Mouse (Mus musculus) heart, adult 8-10 months (tissue): ENCODE data around the gene Epb41. TPM values are rescaled to one million over a fixed set of nuclear protein-coding genes. Genes with fewer than 3 reads are reported as not detected.

Experiments used
- DNase-seq: peaks from one replicate; pipeline ENCODE4 v3.0.0; 2022; ENCODE audit warnings: low spot score
- total RNA-seq, 4 experiments: library from RNA; stranded (reverse); gene quantifications; 2 replicates each; pipeline ENCODE4 v1.2.4; 2022

The Epb41 gene
- 100 to 1,000 TPM; 117 to 139 (median 131) TPM for total RNA-seq

DNA sequence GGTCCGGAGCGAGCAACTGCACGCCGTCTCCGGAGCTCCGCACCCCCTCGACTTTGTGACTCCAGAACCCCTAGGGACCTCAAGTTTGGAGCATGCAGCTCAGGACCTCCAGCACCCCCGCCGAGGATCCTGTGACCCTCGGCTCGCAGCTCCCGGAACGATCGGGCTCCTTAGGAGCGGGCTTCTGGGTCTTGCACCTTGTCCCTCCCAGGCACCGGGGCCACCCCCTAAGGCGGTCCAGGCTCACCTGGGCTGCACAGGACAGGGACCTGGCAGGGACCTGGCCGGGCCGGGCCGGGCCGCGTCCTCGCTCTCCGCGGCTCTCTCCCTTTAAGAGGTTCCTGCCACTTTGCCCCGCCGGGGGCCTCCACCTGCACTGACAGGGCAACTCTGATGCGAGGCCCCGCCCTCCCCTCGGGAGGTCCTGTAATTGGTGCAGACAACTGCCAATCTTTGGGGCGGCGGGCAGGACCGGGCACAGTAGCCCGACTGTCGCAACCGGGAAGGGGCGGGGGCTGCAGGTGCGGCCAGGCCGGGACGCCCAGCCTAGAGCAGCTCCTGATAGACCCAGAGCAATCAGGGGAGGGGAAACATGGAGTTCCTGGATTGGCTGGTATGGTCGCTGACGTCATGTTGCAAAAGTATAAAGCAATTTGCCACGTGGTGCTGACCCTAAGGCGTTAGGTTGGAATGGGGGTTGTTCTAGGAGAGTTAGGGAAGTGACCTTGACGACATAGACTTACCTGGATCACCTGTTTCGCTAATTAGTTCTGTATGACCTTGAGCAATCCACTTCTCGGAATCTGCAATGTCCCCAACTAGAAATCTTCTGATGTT, at the start of gene Epb41:
Epb41 (minus strand) TSS at position 389 of the 837 bp plus-strand sequence.
- DNase-seq, result peak; percentile 98

DNA sequence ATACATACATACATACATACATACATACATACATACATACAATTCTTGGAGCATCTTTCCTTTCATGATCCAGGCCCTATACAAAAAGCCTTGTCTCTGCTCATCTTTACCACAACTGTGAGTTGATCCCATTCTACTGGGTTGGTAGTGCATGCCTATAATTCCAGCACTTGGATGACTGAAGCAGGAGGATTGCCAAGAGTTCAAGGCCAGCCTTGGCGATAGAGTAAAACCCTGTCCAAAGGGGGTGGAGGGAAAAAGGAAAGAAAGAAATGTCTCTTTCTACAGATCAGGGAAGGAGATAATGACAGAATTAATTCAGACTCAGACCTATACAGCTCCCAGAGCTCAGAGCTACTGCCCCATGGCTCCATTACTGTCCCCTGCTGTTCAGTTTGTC, 48.0 kb upstream of the Epb41 start:
- DNase-seq, result no peak

DNA sequence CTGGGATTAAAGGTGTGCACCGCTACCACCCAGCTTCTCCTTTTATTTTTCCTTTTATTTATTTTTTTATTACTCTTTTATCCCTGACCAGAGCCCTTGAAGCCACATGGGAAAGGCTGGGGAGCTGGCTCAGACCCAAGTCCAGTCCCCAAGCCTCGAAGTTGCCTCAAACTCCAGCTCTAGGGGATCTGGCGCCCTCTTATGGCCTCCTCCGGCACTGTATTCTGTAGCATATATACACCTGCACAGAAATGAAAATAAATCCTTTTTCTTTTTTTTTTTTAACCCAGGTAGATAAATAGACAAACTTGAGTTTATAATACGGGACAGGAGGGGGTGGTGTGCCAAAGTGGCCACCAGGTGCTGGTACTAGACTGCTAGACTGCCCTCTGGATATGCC, 46.6 kb upstream of the Epb41 start:
- no peak for DNase-seq

DNA sequence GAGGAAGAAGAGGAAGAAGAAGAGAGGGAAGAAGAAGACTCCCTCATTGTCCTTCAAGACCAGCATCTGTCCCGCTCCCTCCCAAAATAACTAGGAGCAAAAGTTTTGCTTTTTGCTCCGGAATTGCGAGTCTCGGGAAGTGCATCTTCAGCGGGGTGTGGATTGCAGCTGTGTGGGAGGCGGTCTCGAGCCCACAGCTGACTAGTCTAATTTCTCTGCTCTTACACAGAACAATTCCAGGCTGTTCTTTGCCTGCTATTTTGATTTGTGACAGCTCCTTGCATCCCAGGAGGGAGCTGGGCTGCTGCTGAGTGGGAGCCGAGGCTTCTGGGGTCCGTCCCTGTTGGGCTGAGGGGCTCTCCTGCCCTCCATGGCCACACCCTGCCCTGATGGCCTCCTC, 44.4 kb upstream of the Epb41 start:
- DNase-seq, result no peak

DNA sequence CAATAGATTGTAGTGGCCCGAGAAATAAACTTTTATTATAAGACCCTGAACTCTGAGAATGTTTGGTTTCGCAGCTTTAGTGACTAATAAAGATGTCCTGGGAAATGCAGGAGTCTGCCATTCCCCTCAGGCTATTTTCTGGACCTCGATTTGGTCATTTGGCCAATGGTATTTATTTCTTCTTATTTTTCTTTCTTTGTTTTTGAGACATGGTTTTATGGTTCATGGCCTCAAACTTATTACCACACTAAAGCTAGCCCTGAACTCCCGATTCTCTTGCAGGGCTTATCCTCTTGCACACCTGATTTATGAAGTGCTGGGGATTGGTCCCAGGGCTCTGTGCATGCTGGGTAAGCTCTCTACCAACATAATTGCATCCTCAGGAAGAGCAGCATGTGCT, 41.2 kb upstream of the Epb41 start:
- no peak for DNase-seq

DNA sequence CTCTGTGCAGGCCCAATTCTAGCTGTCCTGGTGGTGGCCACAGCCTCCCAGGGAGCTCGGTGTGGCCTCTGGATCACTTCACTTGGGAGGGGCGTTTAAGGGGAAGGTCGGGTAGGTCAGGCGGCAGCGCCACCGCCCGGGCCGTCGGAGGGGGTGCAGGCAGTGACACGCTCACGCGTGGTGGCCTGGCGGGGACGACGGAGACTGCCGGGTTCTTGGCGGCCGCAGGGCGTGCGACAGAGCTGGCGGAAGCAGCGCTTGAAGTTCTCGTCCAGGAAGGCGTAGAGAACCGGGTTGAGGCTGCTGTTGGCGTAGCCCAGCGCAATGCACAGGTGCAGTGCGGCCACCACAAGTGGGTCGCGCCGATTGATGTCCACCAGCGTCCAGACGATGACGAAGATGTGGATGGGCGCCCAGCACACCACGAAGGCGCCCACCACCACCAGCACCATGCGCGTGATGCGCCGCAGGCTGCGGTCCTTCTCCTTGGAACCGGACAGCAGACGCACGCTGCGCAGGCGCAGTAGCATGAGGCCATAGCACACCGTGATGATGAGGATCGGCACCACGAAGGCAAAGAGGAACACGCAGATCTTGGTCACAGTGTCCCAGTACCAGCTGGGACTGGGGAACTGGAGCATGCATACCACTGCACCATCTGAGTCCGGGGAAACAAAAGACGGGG, 38.4 kb upstream of the Epb41 start:
- no peak for DNase-seq

DNA sequence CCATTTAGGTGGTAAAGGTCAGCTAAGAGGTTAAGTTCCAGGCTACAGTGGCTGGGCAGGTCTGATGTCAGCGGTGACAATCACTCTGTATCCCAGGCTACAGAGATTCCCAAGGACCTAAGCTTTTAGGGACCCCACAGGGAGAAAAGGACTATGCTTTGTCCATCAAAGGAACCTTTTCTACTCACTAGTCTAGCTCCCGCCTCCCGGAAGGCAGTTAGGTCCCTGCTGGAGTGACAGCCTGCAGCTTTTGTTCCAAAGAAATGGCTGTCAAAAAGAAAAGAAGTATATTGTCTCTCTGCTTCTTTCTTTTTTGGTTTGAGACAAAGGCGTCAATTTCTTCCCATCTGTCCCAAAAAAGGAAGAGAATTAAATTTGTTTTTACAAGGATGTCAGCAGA, 36.1 kb upstream of the Epb41 start:
- no peak for DNase-seq

DNA sequence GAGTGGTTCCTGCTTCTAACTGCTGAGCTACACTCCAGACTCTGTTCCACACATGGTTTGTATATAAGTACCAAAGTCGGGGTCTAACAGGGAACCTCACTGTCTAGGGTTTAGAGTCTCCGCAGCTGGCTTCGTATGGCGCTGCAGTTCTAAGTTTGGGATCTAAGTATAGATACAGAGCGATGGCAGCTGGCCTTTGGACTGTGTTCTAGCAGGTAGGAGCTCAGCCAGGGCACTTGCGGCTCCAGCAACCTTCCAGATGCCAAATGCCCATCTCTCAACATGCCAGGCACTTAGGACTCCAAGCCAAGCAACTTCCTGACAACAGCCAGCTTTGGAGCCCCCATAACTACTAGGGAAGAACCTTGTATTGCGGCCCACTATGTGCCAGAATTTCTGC, 33.1 kb upstream of the Epb41 start:
- peak; percentile 8 for DNase-seq

DNA sequence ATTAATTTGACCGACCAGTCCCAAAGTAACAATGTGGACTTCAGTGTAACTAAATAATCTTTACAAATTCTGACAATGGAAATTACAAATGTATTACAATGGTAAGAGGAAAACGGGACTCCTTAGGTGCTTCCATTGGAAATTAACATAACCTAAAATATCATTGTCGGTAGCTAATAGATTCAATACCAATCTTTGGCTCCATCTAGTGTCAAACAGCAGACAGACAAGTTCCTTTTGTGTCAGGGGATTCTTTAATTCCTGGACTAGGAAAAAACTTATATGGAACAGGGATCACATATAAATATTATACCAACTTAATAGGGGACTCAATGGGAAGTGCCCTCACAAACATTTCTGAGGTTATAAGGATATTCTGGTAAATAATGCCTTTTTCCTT, 26.0 kb upstream of the Epb41 start:
- DNase-seq, result no peak

DNA sequence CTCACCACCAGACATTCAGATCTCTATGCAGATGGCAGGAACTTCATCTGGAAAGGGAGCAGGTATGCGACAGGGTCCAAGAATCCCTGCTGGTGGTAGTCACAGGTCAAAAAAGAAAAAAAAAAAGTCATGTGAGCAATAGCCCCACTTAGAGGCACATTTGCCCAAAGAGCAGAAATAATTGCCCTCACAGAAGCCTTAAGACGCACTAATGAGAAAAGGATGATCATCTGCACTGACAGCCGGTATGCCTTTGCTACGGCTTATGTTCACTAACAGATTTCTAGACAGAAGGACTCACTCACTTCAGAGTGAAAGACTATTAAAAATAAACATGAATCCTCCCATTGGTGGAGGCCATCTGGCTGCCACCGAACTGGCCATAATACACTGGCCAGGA, 24.4 kb upstream of the Epb41 start:
- no peak for DNase-seq

DNA sequence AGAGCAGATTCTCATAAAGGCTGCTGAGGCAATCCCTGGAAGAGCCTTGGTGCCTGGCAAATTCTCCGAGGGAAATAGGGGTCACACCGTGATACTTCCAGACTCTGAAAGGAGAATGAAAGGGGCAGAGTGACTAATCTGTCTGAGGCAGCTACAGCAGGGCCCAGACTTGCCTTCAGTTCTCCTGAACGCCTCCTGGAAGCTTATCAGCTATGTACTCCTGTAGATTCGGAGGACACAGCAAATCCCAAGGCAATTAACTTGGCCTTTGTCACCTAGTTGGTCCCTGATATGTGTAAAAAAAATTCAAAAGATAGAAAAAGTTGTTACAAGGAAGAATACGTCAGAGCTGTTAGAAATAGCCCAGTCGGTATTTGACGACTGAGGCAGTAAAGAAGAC, 19.9 kb upstream of the Epb41 start:
- DNase-seq, result no peak

DNA sequence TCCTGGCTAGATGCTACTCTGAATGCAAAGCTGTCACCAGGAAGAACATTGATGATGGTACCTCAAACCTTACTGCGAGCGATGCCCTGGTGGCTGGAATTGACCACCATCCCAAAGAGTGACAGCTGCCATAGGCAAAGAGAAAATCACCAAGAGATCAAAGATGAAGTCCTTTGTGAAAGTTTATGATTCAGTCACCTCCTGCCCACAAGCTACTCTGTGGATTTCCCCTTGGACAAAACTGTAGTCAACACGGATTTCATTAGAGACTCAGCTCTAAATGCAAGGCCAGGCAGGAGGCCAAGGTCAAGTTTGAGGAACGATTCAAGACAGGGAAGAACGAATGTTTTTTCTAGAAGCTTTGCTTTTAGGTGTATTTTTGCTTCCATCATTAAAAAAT, 18.8 kb upstream of the Epb41 start:
- DNase-seq, result no peak

DNA sequence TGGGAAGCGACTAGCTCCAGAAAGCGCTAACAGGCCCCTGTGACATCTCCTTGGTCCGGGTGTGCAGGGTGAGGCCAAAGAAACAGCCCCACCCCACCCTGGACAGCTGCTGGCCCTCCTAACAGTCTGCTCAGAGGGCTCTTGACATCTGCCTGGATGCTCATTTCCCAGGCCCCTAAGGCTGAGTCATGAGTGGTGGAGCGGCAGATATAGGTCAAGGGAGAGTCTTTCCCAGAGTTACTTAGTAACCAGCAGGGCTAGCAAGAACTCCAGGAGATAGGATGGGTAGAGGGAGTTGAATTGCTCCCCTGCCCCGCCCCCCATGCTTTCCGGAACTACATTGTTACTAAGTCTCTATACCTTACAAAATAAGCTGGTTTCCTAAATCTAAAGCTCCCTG, 18.0 kb upstream of the Epb41 start:
- DNase-seq, result no peak

DNA sequence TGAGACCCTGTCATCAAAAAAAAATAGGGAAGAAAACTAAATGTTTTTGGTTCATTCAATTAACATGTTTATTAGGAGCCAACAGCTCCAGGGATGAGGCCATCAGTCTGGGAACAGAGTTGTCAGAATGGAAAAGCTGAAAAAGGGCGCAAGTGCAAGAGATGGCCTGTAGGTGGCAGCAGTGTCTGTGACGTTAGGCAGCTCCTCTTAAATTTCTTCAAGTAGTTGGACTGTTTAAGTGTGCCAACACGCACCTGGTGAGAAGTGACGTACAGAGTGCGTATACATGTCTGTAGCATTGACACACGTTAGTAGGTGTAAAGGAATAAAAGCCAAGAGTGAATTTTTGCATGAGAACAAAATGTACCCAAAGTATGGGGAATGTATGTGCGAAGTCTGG, 13.8 kb upstream of the Epb41 start:
- no peak for DNase-seq

DNA sequence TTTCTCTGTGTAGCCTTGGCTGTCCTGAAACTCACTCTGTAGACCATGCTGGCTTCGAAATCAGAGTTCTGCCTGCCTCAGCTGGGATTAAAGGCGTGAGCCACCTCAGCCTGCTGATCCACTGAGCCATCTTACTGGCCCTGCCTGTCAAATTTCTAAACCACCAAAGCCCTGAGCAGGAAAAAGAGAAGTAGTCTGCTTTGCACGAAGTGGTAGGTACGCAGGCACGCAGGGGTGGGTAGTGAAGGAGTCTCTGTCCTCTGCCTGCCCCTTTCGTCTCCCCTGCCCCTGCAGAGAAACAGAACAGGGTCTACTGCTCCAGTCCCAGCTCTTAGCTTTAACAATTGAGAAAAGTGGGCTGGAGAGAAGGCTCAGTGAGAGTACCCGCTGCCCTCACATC, 10.0 kb upstream of the Epb41 start:
- DNase-seq, result no peak

DNA sequence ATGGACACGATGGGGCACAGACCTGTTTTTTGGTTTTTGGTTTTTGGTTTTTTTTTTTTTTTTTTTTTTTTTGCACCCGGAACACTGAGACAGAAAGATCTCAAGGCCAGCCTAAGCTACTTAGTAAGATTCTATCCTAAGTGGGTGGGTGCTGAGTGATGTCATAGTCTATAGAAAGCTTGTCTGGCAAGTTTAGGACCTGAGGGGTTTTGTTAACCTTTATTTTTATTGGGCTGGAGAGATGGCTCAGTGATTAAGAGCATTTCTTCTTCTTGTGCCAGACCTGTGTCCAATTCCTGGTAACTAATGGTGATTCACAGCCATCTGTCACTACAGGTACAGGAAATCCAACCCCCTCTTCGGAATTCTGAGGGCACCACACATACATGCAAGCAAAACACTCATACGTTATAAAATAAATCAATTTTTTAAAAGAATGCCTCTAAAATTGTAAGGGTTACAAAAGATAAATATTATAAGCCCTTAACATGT, 5.4 kb upstream of the Epb41 start:
- no peak for DNase-seq

DNA sequence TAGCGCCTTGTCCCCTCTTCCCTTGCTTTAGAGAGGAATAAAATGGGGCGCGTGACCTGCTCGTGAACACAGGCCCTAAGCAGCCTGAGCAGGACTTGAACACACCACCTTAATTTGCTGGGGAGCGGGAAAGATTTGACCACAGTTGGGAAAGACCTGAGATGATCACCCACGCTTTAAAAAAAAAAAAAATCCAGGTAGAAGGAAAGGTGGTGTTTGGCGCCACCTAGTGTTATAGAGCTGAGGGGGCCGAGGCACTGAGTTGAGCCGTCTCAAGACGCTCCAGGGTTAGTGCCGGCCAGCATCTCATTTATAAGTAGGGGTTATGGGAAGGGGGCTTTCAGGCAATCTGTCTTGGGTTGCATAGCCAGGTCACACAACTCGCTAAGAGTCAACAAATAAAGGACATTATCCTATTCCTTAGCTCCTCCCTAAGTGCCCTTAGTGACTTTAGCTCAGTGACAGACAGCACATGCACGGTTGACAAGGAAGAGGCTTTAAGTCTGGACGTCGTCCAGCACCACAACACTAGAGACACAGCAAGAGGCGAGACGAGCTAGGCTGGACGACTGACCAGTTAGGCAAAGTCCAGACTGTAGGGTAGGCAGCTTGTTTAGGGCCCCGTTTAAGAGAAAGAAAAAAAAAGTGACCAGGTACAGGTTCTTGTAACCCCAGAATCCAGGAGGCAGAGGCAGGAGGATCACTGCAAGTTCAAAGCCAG, 4.6 kb upstream of the Epb41 start:
- peak; percentile 79 for DNase-seq

DNA sequence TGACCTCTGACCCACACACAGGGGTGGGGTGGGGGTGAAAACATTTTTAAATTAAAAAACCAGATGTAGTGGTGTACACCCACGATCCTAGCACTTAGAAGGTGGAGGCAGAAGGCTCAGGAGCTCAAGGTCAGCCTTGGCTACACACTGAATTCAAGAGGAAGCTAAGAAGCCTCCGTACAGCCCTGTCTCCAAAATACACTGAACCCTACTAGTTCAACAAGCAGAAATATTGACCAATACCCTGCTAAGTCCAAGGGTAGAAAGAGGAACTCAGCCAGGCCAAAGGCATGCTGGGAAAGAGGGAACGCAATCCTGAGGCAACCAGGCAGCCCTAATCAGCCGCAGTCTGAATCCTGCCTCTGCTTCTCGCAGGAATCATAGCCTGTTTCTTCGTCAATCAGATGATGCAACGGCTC, 3.2 kb upstream of the Epb41 start:
- peak; percentile 54 for DNase-seq

DNA sequence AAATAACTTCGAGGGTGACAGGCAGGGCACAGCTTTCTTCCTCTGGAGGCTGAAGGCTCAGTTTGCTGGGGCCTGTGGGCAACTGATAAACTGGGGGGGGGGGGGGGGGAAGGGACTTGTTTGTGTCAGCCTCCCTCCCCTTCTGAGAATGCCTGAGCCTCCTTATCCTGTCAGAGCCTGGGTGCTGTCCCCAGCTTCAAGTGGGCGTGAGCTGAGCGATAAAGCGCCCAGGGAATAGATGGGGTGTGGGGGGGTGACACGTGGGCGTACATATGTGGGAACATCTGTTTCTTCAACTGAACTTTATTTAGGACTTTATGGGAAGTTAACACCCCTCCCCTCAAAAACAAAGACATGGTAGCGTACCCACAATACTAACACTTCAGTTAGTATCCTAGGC, 2.3 kb upstream of the Epb41 start:
- DNase-seq, result no peak

DNA sequence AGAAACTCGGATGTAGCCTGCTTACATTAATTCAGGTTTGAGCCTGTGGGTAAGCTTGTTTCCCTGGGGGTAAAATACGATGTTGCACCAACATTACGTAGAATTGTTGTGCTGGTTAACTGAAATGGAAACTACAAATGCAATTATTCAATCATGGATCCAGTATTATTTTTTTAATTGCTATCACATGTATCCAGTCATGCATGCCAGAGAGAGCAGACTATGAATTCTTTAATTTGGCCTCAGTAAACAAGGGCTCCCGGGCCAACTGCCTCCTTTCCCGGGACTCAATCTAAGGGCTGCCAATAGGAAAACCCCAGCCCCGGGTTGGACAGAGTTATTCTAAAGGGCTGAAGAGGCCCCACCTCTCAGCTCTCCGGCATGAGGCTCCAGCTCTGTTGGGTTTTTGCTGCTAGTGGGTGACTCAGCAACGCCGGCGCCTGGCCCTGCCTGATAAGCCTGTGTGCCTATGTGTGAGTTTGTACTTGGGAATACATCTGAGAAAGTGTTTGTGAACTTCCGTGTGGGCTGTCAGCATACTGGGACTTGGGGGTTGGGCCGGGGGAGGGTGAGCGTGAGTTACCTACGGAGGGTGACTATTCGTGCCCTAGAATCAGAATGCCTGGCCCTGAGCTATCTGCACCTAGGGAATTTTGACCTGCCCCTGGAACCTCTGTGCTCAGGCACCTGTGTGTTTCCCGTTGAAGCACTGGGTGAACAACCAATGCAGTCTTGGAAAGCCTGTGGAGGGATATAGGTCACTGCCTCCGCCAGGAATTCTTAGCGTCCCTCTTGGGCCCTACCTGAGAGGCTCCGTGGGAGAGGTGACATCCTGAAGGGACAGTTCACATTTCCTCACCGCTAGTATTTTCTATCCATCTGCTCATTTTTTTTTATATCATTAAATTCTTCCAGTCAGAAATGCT, 1.6 kb upstream of the Epb41 start:
- peak; percentile 62 for DNase-seq

DNA sequence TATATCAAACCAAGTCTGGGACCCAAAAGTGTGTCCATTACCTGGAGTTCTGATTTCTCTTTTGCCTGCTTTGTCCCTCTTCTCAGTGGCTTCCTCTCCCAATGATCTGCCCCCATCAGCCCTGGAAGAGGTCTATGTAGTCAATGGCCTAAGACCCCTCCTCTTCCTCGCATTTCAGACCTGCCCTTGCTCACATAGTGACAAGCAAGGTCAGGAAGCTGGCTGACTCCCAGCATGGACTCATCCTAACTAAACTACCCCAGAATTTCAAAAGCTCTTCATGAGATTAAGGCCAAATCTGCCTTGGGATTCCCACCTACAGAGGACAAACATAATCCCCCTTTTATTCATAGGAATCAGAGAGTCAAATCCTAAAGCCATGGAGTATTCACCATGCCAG, 675 bp upstream of the Epb41 start:
- DNase-seq, result no peak
